Mouse (Mus musculus) heart, adult 9 months (tissue): ENCODE measurements around the gene Fam189b.

Experiments
- DNase-seq, 2 experiments: peaks; one replicate each; pipeline ENCODE4 v3.0.0; 2022; ENCODE audit warnings: low spot score in 2 of 2

The Fam189b gene

DNA sequence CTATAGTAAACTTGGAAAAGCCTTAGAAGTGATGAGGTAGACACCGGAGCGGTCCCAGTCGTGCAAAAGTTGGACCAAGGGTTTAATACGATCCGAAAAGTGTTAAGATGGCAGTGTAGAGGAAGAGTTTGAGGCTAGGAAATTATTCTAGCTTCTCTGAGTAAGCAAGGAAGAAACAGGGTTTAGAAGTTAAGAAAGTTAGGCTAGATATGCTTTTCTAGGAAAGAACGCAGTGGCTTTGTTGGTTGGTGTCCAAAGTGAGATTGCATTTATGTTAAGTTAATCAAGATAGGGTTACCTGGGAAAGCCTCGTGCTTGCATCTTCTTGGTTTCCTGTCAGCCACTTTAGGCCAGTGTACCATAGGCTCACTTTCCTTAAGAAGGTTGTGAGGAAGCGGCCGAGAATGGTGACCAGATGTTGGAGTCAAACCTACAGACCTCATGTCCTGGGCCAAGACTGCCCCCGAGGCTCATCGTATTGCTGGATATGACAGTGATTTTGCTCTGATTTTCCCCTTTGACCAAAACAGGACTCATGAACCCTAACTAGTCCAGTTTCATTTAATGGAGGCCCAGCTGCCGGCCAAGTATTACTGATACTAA, 17.6 kb upstream of the Fam189b start:
- DNase-seq: no peak

DNA sequence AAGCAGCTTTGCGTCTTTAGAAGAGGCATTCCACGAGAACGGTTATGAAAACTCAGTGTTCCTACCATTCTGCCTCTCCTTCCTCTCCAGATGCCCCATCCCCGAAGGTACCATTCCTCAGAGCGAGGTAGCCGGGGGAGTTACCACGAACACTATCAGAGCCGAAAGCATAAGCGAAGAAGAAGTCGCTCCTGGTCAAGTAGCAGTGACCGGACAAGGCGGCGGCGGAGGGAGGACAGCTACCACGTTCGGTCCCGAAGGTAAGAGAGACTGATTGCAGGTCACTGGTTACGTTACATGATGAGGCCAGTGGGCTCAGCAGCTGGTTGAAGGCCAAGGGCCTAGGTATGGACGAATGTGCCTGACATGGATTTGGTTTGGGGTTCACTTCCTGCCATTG, 16.0 kb upstream of the Fam189b start:
- no peak for DNase-seq

DNA sequence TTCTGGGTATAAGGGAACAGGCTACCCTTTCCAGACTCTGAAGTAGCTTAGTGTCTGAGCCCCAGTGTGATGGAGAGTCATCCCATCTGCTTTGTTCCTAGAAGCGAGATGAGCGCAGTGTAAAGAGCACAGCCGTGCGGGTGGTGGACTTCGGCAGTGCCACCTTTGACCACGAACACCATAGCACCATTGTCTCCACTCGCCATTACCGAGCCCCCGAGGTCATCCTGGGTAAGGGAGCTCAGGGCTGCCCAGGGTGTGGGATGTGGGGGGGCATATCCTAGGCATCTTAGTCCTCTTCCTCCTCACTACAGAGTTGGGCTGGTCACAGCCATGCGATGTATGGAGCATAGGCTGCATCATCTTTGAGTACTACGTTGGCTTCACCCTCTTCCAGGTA, 8.1 kb upstream of the Fam189b start:
- no peak for DNase-seq

DNA sequence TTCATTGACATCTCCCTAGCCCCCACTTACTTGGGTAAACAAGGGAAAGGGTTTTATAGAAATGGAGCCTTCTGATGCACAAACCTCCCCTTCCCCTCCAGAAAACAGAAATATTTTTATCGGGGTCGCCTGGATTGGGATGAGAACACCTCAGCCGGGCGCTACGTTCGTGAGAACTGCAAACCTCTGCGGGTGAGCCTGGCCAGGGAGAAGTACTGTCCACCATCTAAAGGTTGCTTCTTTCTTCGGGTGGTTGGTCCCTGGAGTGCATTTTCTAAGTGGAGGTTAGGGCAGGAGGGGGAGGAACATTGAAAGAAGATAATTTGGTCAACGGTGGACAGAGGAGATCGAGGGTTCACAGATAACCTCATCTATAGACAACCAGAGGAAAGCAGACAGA, 7.4 kb upstream of the Fam189b start:
- DNase-seq: no peak

DNA sequence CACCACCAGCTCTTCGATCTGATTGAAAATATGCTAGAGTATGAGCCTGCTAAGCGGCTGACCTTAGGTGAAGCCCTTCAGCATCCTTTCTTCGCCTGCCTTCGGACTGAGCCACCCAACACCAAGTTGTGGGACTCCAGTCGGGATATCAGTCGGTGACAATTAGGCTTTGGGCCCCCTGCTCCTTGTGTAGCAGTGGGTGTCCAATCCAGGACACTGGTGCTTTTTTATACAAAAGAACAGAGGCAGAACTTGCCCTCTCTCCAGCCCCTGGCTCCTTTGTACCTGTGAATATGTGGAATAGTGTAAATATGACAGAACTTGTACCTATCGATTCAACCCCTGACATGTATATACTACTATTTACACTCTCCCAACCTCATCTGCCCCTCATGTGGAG, 6.5 kb upstream of the Fam189b start:
- no peak for DNase-seq

DNA sequence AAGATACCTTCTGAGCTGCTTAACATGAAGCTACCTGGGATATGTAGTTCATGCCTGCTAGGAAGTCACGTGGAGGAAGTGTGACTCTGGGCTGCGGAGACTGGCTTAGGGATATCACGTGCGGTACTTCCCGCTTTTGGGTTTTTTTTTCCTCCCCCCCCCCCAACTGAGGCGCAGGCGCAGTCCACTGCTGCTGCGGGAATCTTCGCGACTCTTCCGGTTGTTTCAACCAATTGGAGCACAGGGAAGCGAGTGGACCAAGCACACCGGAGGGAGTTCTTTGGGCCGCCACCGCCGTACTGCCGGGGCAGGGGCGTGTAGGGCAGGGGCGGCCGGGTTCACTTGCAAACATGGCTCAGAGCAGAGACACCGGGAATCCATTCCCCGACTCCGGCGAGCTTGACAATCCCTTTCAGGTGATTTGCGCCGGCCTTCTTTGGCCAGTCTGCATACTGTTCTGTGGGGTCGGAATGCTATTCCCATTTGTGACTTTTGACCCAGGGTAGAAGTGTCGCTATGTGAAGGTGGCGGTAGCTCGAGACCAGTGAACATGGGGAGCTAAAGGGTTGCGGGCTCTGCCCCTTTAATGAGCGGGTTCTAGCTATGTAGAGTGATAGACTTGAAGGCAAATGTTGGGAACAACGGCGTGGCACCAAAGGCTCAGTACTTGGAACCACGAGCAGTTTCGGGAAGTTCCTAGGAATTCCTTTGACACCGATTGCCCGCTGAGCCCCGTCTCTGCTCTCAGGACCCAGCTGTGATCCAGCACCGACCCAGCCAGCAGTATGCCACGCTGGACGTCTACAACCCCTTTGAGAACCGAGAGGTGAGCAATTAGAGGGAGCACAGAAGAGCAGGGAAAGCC, 5.5 kb upstream of the Fam189b start, which contains the start of gene Scamp3:
Gene Scamp3 (plus strand): TSS at position 232 of the 865 bp plus-strand sequence.
- peak; percentile 89 to 90 for DNase-seq

DNA sequence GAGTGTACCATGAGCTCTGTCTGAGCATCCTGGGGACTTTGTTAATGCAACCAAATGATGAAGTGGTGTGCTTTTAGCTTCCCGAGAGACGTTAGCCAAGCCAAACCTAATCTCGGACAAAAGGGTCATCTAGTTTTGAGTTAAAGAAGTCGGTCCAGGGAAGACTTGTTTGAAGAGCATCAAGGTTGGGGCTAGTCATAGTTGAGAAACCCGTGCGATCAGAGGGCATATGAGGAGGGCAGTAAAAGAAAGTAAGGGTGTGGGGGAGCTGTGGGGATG, 4.9 kb upstream of the Fam189b start:
- DNase-seq: no peak

DNA sequence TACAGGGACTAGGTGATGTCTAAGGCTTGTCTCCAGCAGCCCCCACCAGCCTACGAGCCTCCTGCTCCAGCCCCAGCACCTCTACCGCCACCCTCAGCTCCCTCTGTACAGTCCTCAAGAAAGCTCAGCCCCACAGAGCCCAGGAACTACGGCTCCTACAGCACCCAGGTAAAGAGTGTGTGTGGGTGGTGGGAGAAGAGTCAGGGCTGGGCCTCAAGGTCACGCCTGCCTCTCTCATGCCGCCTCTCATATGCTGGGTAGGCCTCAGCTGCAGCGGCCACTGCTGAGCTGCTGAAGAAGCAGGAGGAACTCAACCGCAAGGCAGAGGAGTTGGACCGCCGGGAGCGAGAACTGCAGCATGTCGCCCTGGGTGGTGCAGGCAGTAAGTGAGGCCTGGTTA, 3.9 kb upstream of the Fam189b start:
- DNase-seq: no peak

DNA sequence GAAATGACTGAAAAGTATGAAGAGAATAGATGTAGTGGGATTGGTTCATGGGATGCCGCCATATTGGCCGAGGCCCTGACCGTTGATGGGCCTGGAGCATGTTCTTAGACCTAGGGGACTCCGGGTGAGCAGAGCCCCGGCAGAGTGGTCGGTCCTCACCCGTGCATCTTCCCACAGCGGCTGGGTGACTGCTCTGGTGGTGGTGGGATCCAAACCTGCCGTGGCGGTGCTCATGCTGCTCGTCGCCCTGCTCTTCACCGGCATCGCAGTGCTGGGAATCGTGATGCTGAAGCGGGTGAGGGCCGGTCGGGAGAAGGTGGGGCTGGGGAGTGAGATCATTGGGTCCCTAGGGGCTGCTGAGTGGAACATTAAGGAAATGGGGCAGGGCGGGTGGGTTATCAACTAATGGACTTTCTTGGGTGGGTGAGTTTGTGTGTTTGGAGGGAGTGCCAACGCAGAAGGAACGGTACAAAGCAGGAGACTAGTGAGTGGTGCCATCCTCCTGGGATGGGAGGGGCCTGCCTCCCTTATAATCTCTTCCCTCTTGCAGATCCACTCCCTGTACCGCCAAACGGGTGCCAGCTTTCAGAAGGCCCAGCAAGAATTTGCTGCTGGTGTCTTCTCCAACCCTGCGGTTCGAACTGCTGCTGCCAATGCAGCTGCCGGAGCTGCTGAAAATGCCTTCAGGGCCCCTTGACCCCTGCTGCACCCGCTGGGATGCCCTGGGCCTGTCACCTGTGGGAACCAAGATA, 1.0 kb upstream of the Fam189b start:
- DNase-seq: no peak

DNA sequence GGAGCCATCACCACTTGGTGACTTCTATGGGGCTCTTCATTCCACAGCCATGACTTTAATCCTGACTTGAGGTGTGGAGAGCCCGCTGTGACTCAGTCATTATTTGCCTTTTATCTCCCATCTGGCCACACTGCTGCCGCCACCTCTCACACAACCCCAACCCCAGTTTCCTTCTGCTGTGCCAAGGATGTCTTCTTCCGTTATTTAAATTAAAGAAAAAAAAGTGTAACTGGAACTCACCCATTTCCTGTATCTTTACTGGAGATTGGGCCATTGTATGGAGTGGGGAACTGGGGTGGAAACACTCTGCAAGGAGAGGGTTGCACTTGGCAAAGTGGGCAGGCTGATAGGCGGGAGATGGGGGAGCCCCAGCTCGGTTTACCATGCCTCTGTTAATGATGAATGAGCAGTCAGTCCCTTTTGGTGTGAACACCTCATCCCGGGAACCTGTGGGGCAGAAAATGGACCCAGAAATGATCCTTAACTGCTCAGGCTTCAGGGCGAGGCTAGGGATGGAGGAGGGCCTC, 349 bp upstream of the Fam189b start:
- DNase-seq: no peak

DNA sequence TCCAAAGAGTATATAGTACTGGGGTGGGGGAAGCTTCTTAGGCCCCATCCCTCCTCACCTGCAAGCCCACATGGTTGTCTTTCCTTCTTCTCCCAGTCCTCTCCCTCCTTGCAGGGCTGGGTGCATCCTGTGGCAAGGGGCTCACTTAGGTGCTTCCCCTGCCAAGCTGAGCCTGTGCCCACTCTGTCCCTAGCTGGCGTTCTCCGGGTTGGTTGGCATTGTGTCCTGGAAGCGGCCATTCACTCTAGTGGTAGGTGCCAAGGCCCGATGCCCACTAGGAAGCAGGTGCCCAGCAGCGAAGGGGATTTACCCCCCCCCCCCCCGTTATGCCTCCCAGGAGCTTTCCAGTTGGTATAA, 994 bp downstream of the Fam189b start:
- DNase-seq: no peak

DNA sequence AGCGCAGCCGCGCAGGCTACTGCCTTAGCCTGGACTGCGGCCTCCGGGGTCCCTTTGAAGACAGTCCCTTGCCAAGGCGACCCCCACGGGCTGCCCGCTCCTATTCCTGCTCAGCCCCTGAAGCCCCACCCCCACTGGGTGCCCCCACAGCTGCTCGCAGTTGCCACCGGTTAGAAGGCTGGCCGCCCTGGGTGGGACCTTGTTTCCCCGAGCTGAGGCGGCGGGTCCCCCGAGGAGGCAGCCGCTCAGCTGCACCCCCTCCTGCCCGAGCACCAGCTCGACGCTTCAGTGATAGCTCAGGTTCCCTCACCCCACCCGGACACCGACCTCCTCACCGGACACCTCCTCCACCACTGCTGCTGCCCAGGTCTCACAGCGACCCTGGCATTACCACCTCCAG, 4.3 kb downstream of the Fam189b start:
- DNase-seq: no peak

DNA sequence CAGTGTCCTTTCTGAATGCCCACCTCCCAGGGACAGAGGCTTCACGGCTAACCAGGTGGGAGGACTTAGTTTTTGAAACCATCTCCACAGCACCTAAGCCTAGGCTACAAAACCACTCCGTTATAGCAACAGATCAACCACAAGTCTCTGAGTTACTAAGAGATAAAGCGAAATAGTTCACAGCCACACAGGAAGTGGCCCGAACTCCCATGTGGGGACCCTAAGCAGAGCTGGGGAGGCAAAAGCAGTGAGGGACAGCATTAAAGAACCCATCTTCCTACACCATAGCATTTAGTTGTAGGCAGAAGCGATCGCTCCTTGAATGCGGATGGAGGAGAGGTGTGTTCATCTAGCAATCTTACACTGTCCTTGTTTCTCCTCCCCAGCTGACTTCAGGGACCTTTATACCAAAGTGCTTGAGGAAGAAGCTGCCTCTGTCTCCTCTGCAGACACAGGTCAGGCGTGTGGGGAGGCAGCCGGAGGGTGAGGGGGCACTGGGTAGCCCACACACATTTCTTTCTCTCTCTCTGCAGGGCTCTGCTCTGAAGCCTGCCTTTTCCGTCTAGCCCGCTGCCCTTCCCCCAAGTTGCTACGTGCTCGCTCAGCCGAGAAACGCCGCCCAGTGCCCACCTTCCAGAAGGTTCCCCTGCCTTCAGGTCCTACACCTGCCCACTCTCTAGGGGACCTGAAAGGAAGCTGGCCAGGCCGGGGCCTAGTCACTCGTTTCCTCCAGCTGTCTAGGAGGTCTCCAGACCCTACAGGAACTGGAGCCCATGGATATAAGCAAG, 4.9 kb downstream of the Fam189b start:
- no peak for DNase-seq

DNA sequence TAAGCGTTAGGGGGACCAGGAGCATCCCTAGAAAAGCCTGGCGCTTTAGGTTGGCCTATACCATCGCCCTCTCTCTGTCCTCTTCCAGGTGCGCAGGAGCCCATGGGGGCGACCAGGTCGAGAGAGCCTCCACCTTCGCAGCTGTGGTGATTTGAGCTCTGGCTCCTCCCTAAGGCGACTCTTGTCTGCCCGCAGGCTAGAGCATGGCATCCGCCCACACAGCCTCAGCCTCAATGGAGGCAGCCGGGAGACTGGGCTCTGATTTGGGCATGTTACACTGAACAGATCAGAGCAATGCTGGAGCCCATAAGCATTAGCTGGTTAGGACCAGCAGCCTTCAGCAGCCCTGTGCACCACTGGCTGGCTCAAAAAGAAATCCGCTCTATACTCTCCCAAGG, 5.5 kb downstream of the Fam189b start:
- no peak for DNase-seq

DNA sequence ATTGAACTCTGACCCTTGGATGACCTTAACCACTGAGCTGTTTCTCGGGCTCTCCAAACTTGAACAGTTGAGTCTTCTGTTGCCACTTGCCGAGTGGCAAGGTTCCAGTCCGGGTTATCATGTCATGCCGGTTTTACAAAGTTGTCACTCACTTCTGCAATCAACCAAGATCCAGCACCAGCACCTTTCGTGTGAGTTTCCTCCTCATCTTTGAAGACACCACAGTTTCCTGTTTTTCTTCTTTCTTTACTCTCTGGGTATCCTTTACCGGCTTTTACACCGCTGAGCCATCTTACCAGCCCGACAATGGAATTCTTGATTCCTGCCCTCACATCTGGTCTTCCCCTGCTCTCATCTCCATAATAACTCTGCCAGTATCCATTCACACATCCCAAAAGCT, 7.5 kb downstream of the Fam189b start:
- no peak for DNase-seq

DNA sequence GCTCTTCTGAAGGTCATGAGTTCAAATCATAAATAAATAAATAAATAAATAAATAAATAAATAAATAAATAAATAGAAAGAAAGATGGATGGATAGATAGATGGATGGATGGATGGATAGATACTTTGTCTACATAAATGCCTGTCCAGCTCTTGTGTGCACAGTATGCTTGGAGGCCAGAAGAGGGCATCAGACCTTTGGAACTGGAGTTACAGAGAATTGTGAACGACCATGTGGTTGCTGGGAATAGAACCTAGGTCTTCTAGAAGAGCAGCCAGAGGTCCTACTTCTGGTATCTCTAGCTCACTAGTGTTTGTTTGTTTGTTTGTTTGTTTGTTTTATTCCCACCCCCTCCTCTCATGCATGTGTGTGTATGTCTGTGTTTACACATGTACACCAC, 10.4 kb downstream of the Fam189b start:
- no peak for DNase-seq

DNA sequence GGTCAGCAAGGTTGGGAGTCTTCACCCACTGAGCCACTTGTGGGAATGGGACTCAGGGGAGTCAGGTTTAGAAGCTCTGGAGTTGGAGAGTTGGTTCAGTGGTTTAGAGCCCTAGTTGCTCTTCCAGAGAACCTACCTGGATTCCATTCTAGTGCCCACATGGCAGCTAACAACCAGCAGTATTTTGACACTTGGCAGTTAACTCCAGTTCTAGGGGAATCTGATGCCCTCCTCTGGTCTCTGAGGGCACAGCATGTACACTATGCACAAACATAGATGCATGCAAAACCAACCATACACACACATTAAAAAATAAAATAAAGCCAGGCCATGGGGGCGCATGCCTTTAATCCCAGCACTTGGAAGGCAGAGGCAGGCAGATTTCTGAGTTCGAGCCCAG, 10.9 kb downstream of the Fam189b start:
- no peak for DNase-seq

DNA sequence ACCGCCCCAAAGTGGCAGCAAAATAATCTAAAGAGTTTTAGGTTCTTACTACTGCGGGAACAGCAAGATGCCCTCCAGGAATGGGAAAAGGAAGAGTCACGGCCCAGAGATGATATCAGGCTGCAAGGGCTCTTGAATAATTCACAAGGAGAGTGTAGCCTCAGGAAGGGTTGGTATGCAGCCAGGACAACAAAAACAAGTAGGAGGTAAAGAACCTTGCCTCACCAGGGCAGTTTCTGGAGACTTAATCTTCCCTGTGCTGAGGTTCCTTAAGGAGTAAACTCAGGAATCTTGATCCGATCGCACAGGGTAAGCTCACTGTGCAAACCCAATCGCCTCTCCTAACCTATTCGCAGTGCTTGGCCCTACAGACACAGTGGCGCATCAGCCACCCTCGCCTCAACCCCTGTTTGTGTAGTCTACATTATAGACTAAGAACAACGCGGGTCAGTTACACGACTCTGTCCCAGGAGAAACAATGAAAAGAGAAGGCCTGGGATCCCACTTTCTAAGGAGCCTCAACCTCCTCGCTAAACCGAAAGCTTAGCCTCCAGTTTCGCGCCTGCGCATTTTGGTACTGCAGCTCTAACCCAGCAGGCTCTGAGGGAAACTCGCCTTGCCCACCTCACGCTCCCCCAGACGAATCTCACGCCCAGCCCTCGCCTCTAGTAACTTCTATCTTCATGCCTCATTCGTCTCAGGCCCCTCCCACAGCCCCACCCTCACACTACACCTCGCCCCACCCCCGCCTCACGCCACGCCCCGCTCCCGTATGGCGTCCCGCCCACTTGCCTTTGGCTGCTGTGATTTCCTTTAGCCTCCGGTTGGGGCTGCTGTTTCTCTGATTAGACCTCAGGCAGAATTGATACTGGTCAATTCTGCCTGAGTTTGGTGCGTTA, 13.3 kb downstream of the Fam189b start:
- peak; percentile 90 for DNase-seq

DNA sequence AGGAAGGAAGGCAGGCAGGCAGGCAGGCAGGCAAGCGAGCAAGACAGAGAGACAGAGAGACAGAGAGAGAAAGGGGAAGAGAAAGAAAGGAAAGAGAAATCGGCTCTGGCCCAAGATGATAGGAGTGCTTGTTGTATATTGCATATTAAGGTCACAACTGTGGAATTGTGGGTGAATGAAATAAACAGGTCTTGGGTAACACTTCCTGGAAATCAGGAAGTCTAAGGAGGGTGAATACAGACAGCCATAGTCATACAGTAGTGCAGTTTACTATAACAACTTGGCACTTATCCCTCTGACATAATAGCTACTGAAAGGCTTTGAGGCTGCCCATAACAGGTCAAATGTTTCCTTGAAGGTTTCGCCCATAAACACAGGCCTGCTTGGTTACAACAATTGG, 16.9 kb downstream of the Fam189b start:
- no peak for DNase-seq

DNA sequence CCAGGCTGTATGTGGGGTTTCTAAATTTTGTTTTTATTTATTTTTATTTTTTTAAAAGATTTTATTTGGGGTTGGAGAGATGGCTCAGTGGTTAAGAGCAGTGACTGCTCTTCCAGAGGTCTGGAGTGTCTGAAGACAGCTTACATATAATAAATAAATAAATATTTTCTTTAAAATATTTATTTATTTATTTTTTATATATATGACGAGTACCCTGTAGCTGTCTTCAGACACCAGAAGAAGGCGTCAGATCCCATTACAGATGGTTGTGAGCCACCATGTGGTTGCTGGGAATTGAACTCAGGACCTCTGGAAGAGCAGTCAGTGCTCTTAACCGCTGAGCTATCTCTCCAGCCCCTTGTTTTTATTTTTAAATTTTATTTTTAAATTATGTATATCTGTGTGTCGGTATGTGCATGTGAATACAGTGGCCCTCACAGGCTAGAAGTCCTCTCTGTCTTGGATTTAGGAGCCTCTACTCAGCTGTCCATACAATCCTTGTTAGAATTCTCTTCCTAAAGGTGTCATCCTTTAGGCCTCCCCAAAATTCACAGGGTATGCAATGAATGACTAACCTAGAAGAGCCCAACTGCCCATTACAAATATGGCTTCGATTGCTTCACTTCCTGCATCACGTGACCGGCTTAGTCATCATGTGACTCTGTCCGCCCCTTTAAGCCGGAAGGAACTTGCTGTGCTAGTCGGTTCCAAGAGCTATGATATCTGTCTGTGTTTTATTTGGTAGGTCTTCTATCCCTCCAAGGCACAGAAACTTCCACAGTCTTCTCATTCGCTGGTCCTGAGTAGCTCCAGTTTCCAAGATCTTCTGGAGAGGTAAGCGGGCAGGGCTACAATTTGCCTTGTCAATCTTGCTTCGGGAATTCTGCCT, 19.6 kb downstream of the Fam189b start, which contains the start of gene Gba:
Gene Gba (plus strand): TSS at position 676 of the 889 bp plus-strand sequence.
- DNase-seq: peak; percentile 72 to 87
